Mouse (Mus musculus): ENCODE measurements around the gene Tnfrsf25.

Tnfrsf25 gene

DNA sequence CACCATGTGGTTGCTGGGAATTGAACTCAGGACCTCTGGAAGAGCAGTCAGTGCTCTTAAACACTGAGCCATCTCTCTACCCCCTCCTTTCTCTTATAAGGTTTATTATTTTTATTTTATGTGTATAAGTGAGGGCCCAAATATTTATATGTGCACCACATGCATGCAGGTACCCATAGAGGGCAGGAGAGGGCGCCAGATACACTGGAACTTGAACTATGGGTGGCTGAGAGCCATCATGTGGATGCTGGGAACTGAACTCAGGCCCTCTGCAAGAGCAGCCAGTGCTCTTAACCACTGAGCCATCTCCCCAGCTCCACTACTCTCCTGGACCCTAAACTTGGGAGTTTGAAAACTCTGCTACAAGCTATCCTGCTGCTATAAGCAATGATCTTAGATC is 27.9 kb downstream of the Tnfrsf25 start:
- DNase-seq (ENCODE audit: low spot score), result no peak

DNA sequence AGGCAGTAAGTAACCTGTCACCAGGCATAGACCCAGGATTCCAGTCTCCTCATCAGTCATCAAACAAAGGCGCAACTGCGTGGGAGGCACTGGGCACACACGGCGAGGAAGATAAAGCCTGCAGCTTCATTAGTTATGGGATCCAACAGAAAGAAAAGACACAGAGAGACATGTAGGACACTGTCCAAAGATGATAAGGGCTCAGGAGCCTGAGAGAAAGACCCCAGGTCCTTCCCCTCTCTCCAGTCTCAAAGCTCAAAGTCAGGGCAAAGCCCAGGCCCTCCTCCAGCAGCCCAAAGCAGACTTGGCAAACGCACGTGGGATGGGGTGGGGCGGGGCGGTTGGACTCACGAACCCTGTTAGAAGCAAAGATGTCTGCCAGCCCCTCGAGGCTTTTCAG is 29.7 kb downstream of the Tnfrsf25 start:
- no peak for DNase-seq (ENCODE audit: low spot score)

DNA sequence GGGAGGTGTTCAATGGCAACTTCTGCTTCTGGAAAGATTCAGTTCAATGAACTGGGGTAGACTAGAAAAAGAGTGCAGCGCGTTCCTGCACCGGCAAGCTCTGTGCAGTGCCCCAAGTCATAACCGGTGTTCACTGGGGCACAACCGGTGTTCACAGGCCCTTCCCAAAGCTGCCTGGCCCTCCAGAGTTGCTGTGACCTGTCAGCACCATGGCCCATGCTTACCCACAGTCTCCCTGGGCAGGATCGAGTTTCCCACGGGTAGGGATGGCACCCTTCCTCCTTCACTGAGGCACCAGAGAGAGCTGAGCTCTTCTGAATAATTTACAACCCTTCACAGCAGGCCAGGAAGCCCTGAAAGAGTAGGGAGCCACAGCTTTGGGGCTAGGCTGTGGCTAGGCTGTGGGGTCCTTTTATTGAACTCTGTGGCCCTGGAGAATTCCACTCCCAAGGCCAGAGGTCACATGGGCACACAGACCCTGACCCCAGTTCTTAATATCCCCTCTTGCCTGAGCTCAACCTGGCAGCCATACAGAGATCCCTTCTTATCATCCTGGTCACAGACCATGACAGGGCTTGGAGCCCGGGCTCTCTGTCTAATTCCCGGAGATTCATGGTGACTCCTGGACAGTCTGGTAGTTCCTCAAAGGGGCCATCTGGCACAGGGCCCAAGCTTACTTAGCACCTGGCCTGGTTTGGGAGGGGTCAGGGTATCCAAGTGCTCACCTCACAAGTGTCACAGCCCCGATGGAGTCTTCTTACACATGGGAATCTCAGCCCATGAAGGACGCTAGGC is 30.5 kb downstream of the Tnfrsf25 start:
- DNase-seq (ENCODE audit: low spot score), result no peak

DNA sequence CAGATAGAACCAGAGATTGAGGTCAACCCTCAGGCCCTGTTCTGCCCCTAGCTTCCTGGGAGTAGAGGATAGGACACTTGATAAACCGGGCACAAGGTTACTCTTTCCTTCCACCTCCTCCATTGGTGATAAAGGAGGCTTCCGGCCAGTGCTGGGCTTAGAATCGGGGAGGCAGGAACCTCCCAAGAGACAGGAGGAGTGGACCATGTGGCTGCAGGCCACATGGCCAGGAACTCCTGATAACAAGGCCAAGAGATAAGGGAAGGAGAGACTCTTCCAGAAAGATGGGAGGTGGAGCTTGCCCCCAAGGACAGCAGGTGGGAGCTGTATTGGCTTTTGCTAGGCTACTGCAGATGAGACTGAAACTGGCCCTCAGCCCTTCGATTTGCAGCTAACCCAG is 34.8 kb downstream of the Tnfrsf25 start:
- DNase-seq (ENCODE audit: low spot score), result no peak

DNA sequence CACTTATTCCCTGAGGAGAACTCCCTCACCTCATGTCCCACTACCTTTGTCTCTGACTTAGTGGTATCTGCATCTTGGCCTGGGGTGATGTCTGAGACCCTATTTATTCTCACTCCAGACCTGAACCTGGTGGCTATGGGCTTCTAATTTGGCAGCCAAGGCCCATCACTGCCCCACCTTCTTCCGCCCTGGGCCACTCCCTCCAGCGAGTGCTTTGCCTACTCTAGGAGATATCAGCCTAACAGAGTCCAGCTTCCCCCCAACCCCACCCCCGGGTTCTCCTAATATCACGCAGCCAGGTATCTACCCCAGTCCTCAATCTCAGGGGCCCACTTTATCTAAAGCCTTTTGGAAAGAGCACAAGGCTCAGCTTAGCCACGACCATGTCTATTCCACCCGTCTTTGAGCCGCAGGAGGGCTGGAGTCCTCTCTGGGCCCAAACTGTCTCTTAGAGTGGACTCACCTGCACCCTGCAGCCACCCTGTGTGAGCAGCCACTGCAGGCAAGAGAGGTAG is 35.8 kb downstream of the Tnfrsf25 start:
- no peak for DNase-seq (ENCODE audit: low spot score)

DNA sequence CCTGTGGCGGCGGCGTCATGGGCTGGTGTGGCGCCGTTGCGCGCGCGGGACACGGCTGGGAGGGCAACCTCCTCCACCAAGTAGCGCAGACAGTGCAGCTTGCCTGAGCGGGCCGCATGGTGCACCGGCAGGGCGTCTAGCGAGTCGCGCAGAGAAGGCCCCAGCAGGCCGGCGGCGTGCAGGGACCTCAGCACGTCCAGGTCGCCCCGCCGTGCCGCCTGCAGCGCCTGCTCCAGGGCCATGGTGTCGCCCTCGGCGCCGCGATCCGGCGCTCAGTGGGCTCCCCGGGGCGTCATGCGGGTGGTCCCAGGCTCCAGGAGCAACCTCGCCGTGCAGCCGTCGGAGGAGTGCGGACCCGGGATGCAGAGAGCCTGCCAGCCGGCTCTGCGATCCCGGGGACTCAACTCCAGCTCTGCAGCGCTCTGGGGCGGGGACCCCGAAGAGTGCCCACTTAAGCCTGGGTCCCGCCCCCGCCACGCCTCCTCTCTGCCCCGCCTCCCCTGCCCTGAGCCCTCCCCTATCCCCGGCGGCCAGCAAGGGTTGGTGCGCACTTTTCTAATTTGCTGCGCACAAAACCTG is 36.3 kb downstream of the Tnfrsf25 start, which contains the start of gene Espn:
Gene Espn, minus strand, starts transcription at position 406 of the 579 bp plus-strand sequence.
- no peak for DNase-seq (ENCODE audit: low spot score)

DNA sequence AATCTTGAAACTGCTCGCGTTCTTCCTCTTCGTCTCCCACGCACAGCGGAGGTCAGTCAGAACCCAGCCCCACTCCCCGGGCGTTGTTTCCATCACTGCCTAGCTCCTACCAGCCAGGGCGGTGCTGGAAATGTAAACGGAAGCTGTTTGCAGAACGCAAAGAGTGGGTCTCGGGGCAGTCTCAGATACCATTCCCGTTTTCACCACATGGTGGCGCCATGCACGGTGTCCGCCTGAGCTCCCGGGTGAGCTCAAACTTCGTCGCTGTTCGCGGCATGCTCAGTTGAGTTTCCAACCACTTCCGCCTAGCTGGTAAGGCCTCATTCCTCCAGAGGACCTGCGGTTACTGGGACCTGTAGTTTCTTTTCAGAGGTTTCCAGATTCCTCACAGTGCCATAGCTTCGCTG is 38.0 kb downstream of the Tnfrsf25 start:
- peak; percentile 59 for DNase-seq (ENCODE audit: low spot score)

DNA sequence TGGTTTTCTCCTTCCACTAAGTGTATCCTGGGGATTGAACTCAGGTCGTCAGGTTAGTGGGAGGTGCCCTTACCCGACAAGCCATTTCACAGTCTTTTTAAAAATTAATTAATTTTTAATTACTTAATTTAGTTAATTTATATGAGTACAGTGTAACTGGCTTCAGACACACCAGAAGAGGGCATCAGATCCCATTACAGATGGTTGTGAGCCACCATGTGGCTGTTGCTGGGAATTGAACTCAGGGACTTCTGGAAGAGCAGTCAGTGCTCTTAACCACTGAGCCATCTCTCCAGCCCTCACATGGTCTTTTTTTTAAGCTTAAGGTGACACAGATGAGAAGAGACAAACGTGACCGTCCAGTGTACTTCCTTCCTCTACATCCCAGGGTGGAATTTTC is 39.3 kb downstream of the Tnfrsf25 start:
- DNase-seq (ENCODE audit: low spot score), result no peak

DNA sequence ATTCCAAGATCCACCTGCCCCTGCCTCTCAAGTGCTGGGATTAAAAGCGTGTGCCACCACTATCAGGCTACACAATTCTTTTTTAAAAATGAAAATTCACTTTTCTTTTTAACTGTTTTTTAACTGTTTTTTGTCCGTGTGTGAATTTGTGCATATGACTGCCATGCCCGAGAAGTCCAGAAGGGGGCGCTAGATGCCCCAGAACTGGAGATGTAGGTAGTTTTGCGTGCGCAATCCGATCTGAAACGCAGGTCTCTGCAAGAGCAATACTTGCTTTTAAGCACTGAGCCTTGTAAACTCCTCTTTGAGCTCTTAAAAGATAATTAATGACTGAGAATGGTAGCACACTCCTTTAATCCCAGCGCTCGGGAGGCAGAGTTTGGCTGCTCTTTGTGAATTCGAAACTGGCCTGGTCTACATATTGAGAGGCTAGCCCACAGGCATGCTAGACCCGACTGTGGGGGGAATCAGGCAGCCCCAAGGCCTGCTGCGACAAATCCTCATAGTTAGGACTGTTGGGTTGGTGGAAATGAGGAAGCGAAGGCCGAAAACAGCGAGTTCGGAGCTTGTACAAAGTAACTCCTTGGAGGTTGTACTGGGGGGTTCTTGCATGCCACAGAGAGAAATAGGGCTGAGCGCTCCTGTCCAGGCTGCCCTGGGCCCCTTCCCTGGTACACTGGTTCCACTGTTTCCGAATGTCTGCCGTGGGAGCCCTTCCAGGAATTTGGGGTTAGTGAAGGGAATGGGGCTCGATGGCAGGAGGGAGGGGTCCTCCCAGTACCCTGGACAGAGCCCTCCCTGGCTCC is 42.2 kb downstream of the Tnfrsf25 start:
- no peak for DNase-seq (ENCODE audit: low spot score)

DNA sequence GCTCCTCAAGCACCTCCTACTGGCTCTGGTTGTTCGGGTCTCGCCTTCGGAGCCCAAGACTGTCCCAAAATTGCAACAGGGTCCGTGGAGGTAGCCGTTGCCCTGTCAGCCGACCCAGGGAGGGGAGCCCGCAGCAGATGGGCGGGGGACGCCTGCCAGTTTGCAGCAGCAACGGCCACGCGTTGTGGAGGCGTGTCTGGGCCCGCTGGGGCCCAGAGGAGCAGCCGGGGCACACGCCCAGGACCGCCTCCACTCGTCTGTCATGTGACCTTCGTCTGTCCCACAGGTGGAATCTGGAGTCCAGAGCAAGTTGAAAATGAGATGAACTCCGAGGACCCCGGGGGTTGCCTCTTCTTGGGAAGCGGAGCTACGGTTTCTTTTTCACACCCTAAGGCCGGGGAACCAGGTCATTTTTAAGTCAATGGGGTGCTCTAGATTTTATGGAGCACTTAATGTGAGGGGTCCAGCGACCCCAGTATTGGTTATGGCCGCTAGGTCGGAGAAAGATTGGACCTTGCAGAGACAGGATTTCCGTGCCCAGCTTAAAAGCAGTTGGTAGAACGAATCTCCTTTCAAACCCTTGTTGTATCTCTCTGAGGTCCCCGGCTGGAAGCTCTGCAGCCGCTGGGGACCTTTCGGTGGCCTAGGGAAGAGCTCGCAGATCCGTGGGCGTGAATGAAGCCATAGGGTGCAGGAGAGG is 43.0 kb downstream of the Tnfrsf25 start, which contains the start of gene Hes2:
Gene Hes2, plus strand, starts transcription at position 283 of the 700 bp plus-strand sequence.
- DNase-seq (ENCODE audit: low spot score), result no peak

DNA sequence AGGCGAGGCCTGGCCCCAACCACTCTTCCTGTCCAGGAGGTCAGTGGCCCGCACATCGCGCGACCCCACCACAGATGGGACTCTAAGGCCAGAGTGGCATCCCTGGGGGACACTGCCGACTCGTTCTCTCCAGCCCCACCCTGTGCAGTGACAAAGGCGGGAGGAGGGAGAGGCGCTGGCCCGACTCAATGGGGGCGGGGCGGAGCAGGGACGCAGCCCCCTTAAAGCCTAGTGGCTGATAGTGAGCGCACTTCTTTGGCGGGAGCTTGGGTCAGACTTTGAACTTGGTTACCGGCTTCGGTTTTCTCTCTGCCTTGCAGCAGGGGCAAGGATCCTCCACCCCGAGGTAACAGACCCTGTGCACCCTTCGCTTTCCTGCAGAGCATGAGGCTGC is 43.5 kb downstream of the Tnfrsf25 start:
- no peak for DNase-seq (ENCODE audit: low spot score)

DNA sequence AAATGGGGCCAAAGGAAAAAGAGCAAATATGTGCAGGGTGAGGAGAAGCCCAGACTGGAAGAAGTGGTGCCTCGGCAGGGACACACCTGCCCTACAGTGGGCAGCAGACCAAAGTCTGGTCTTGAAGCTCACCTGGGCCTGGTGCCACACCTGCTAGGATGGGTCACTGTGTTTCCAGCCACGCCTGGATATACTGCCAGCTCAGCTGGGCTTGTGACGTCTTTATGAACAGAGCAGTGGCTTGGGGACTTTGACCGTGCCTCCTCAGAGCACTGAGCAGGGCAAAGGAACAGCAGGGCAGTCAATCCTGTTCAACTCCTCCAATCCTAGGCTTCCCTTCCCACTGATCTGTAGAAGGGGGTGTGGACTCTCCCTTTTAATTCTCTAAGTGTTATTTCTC is 45.0 kb downstream of the Tnfrsf25 start:
- DNase-seq (ENCODE audit: low spot score), result no peak

DNA sequence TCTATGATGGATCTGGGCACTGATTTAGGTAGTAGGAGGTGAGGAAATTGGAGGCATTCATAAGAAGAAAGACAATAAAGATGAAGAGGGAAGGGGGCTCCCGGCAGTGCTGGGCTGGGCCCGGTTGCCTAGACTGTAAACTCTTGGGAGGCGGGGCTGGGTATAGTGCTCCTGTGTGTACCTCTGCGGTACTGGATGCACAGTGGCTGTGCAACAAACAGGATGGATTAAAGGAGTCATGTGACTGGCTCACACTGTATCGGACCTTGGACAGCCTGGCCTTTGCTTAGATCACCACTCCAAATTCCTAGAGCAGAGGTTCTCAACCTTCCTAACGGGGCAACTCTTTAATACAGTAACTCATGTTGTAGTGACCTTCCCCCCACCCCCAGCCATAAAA is 45.9 kb downstream of the Tnfrsf25 start:
- no peak for DNase-seq (ENCODE audit: low spot score)

DNA sequence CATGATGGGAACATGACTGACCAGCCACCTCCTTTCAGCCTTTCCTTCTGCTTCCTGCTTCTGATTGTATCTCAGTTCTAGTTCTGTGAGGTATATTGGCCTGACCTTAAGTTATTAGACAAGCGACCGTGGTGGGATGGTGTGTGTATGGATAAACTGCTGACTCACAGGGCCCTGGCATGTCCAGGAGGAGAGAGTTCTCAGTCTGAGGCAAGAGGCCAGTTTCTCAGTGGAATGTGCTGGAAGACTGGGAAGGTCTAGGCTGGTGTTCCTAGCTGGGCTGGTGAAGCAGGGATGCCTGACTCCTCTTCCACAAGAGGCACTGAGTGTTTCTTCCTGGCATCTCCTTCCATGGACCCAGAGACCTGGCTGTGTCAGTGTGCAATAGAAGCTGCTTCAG is 47.0 kb downstream of the Tnfrsf25 start:
- DNase-seq (ENCODE audit: low spot score), result no peak

DNA sequence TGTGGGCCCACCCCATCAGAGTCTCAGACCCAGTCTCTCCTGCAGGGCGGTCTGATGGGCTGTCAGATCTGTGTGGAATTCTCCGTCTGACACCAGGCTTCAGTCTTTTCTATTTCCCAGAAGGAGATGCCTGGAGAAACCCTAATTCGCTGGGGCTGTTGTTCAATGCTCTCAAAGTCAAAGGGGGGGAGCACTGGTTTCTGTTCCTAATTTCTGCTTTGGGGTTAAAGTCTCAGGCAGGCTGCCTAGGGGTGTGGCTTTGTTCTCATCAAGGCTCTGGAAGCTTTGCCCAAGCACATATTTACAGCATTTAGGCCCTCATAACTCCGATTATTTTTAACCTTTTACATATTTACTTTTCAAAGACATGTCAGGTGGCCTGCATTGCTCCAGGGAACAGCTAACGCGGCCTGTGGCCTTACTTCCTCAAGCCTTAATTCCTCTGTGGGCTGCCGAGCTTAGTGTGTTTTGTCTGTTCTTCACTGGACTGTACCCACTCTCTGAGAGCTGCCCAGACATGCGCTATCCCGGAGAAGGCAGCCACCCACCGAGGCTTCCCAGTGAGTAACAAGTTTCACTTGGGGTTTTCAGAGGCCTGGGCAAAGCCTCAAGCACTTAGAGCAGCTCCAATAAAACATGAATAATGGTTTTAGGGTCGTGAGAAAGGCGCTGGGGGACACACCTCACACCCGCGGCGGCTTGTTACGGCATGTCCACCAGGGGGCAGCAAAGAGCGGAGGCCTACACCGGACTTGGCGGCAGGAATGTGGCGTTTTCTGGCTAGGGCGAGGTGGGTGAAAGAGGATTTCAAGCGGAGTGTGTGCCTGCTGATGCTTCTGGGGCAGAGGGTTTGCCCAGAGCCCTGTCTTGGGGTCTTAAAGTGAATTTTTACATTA is 49.5 kb downstream of the Tnfrsf25 start:
- DNase-seq (ENCODE audit: low spot score), result peak; percentile 52

DNA sequence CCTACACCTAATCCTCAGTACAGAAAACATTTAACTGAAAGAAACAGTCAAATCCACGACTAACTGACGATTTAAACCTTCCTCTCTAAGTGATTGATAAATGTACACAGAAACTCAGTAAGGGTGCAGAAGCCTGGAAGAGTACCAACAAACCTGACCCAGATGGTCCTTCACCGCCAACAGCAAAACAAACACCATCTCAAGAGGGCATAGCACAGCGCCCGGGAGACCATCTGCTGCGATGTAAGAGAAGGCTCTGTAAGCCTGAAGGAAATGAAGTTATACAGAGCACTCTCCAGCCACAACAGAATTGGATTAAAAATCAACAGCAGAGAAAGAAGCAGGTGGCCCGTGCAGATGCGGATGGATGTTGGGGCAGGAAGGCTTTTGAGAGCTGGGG is 52.3 kb downstream of the Tnfrsf25 start:
- no peak for DNase-seq (ENCODE audit: low spot score)

DNA sequence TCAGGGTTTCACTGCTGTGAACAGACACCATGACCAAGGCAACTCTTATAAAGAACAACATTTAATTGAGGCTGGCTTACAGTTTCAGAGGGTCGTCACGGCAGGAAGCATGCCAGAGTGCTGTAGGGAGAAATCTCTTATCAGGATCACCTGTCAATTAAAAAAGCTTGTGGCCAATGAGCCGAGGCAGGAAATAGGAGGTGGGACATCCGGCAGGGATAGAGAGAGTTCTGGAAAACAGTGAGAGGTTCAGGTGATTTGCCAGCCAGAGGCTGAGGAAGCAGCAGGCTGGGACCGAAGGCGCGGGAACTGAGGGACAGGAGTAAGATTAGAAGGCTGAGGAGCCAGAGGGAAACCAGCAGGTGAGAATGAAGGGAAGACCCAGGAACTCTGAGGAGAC is 53.4 kb downstream of the Tnfrsf25 start:
- no peak for DNase-seq (ENCODE audit: low spot score)
